Mouse (Mus musculus): ENCODE results near the gene Ccdc69. TPM values are rescaled to one million over a fixed set of nuclear protein-coding genes. Genes with fewer than 3 reads are reported as not detected.
A peak's percentile ranks its signal among the peaks of the same experiment; 100 is the strongest.

Gene Ccdc69
- total and polyA plus RNA-seq, 3 experiments, result 0.31 to 0.42 TPM; not detected in 1

GRCm38 (mm10) chr11:55036601-55037000 lies 41.3 kb downstream of the Ccdc69 start:
- TF ChIP-seq MYC (IDR thresholded peaks at IDR 0.05; ENCODE audit: low read depth, low read length), result no peak
- TF ChIP-seq GABPA (IDR thresholded peaks at IDR 0.05; ENCODE audit: low read depth, low read length), result no peak
- H3K4me3 ChIP-seq (ENCODE audit: control insufficient read depth in 1 of 2, insufficient read depth in 1 of 2, low read depth in 2 of 2, low read length in 2 of 2), result no peak overlapping the region
- no peak for DNase-seq (ENCODE audit: low read depth, low spot score)
- H3K9ac ChIP-seq (ENCODE audit: control insufficient read depth, low read depth, low read length, poor library complexity, severe bottlenecking), result no peak overlapping the region
- H3K79me2 ChIP-seq (ENCODE audit: control insufficient read depth, insufficient read depth, low read length, poor library complexity), result no peaks in the 10 kb centered on the region; the same call in 1 of the 2 replicates
- peaks cover 0 to 18% of the 10 kb centered on the region in 2 experiments; a peak in 2 of 4 replicates for H3K36me3 ChIP-seq (ENCODE audit: control insufficient read depth in 1 of 2, insufficient read depth in 2 of 2, low read length in 2 of 2)
- H3K27me3 ChIP-seq (ENCODE audit: control insufficient read depth in 1 of 2, insufficient read depth in 2 of 2, low read length in 2 of 2), result no peaks in the 10 kb centered on the region; a peak in 2 of 4 replicates
- H3K4me1 ChIP-seq (ENCODE audit: control insufficient read depth in 1 of 2, insufficient read depth in 2 of 2, low read length in 2 of 2), result peaks cover 6 to 13% of the 10 kb centered on the region in 2 experiments; a peak in 3 of 4 replicates
- H3K9me3 ChIP-seq (replicated peaks; ENCODE audit: insufficient read depth, low read length), result no peaks in the 10 kb centered on the region
- H3K27ac ChIP-seq (ENCODE audit: control insufficient read depth, low read depth, low read length), result no peak overlapping the region

DNA sequence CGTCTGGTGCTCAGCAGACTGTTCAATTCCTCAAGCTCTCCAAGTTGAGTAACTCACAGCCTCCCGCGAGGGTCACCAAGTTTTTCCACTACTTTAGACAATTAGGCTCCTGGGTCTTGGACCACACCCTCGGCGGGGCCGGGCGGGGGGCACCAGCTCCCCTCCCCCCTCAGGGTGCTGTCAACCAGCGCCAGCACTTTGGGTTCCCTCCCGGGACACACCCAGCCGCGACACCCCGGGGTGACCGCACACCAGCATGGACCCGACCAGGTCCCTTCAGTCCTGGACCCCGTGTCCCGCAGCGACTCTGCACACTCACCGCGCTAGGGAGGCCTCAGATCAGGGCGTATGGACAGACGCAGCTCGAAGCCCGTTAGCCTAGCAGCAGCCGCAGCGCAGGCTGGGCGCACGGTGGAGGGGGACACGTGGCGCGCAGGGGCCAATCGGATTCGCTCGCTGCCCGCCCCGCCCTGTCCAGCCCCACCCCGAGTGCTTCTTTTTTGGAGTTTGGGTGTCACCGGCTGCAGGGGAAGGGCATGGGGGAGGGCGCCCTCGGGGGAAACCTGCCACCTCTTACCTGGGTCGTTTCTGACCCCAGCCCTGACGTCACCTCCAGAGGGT lies 44.8 kb downstream of the Ccdc69 start, which contains the start of gene Anxa6:
Gene Anxa6 (minus strand): TSS at position 406 of the 621 bp plus-strand sequence.
- no peak within 1 kb of the TSS for H3K27ac ChIP-seq (ENCODE audit: control insufficient read depth, low read depth, low read length)
- DNase-seq (ENCODE audit: low read depth, low spot score), result peak; percentile 93
- H3K4me1 ChIP-seq (ENCODE audit: control insufficient read depth in 1 of 2, insufficient read depth in 2 of 2, low read length in 2 of 2), result peaks cover 8 to 18% of the 10 kb centered on the region in 2 experiments; a peak in 3 of 4 replicates
- no peaks in the 10 kb centered on the region for H3K9me3 ChIP-seq (replicated peaks; ENCODE audit: insufficient read depth, low read length)
- H3K4me3 ChIP-seq (ENCODE audit: control insufficient read depth in 1 of 2, insufficient read depth in 1 of 2, low read depth in 2 of 2, low read length in 2 of 2), result peak within 1 kb of the TSS; percentile 68 to 76
- no peaks in the 10 kb centered on the region; a peak in 2 of 4 replicates for H3K27me3 ChIP-seq (ENCODE audit: control insufficient read depth in 1 of 2, insufficient read depth in 2 of 2, low read length in 2 of 2)
- H3K36me3 ChIP-seq (ENCODE audit: control insufficient read depth in 1 of 2, insufficient read depth in 2 of 2, low read length in 2 of 2), result peaks cover 0 to 23% of the 10 kb centered on the region in 2 experiments; a peak in 2 of 4 replicates
- no peaks in the 10 kb centered on the region; the same call in 1 of the 2 replicates for H3K79me2 ChIP-seq (ENCODE audit: control insufficient read depth, insufficient read depth, low read length, poor library complexity)
- peak within 1 kb of the TSS; percentile 72 for H3K9ac ChIP-seq (ENCODE audit: control insufficient read depth, low read depth, low read length, poor library complexity, severe bottlenecking)
- TF ChIP-seq MYC (IDR thresholded peaks at IDR 0.05; ENCODE audit: low read depth, low read length), result no peak
- no peak; the same call in 1 of the 2 replicates for TF ChIP-seq GABPA (IDR thresholded peaks at IDR 0.05; ENCODE audit: low read depth, low read length)
- 0 out of 2 replicates have a peak, but pooled peaks have one; percentile 6 for TF ChIP-seq ELF1 (IDR thresholded peaks at IDR 0.05; ENCODE audit: low read depth, low read length)
- TF ChIP-seq POLR2AphosphoS2 (IDR thresholded peaks at IDR 0.05; ENCODE audit: low read length), result no peak
- TF ChIP-seq SMC3 (IDR thresholded peaks at IDR 0.05; ENCODE audit: low read depth, low read length), result no peak
- TF ChIP-seq TCF12 (IDR thresholded peaks at IDR 0.05; ENCODE audit: low read depth, low read length), result peak; percentile 29; the same call in 1 of the 2 replicates
- no peak for TF ChIP-seq BHLHE40 (IDR thresholded peaks at IDR 0.05; ENCODE audit: borderline replicate concordance, low read depth, low read length)
- TF ChIP-seq HCFC1 (IDR thresholded peaks at IDR 0.05; ENCODE audit: low read depth, low read length), result peak; percentile 60
- peak; percentile 37; the same call in 1 of the 2 replicates for TF ChIP-seq SIN3A (IDR thresholded peaks at IDR 0.05; ENCODE audit: low read length)
- no peak for TF ChIP-seq ZC3H11A (IDR thresholded peaks at IDR 0.05; ENCODE audit: low read depth, low read length)
- no peak for TF ChIP-seq RAD21 (IDR thresholded peaks at IDR 0.05; ENCODE audit: low read depth, low read length)
- peak; percentile 95 for TF ChIP-seq MAX (IDR thresholded peaks at IDR 0.05; ENCODE audit: low read length)
- no peak for TF ChIP-seq E2F4 (IDR thresholded peaks at IDR 0.05; ENCODE audit: borderline replicate concordance, low read depth, low read length)
- peak in 1 of 2 experiments; percentile 29; a peak in 1 of 4 replicates for TF ChIP-seq EP300 (IDR thresholded peaks at IDR 0.05; ENCODE audit: low read depth in 1 of 2, low read length in 2 of 2)
- TF ChIP-seq MYB (IDR thresholded peaks at IDR 0.05; ENCODE audit: low read depth, low read length), result no peak
- 0 out of 2 replicates have a peak, but pooled peaks have one; percentile 55 for TF ChIP-seq UBTF (IDR thresholded peaks at IDR 0.05; ENCODE audit: borderline replicate concordance, insufficient read depth, low read depth, low read length)
- peak; percentile 52; the same call in 1 of the 2 replicates for TF ChIP-seq NRF1 (IDR thresholded peaks at IDR 0.05; ENCODE audit: insufficient read depth, low read depth, low read length, poor library complexity, severe bottlenecking)
- TF ChIP-seq JUND (IDR thresholded peaks at IDR 0.05; ENCODE audit: low read depth, low read length), result no peak
- TF ChIP-seq CHD2 (IDR thresholded peaks at IDR 0.05; ENCODE audit: low read length), result no peak
- no peak for TF ChIP-seq TAL1 (IDR thresholded peaks at IDR 0.05; ENCODE audit: low read length)
- no peak for TF ChIP-seq POLR2AphosphoS5 (IDR thresholded peaks at IDR 0.05; ENCODE audit: borderline replicate concordance, low read depth, low read length)
- TF ChIP-seq ZKSCAN1 (IDR thresholded peaks at IDR 0.05; ENCODE audit: low read depth, low read length), result no peak
- 0 out of 2 replicates have a peak, but pooled peaks have one; percentile 17 for TF ChIP-seq TBP (IDR thresholded peaks at IDR 0.05; ENCODE audit: low read depth, low read length)
- TF ChIP-seq MAFK (IDR thresholded peaks at IDR 0.05; ENCODE audit: borderline replicate concordance, low read depth, low read length), result no peak
- no peak for TF ChIP-seq GATA1 (IDR thresholded peaks at IDR 0.05; ENCODE audit: low read depth, low read length)
- TF ChIP-seq RCOR1 (IDR thresholded peaks at IDR 0.05; ENCODE audit: low read depth, low read length), result no peak
- TF ChIP-seq USF2 (IDR thresholded peaks at IDR 0.05; ENCODE audit: borderline replicate concordance in 1 of 2, insufficient read depth in 1 of 2, low read depth in 1 of 2, low read length in 2 of 2), result peak; percentile 79 to 97
- TF ChIP-seq MXI1 (IDR thresholded peaks at IDR 0.05; ENCODE audit: low read depth, low read length), result peak; percentile 71
- TF ChIP-seq CHD1 (IDR thresholded peaks at IDR 0.05; ENCODE audit: low read depth, low read length), result no peak

Data from MEL (cell line).